Mouse (Mus musculus) lung, postnatal 10 days (tissue): ENCODE measurements at regions not wholly inside any gene's neighbourhood (a gene's known extent, or its start where the extent isn't known, plus 50 kb on each side); places are given as distances from the start of the nearest gene placed in this dataset.

Experiments
- DNase-seq: peaks from one replicate; pipeline ENCODE4 v3.0.0; 2021

GRCm38 (mm10) chr1:169602122-169602521, 53.2 kb upstream of the Rgs5 start:
- peak; percentile 9 for DNase-seq

GRCm38 (mm10) chr1:169594470-169594869, 60.8 kb upstream of the Rgs5 start:
- no peak for DNase-seq

DNA sequence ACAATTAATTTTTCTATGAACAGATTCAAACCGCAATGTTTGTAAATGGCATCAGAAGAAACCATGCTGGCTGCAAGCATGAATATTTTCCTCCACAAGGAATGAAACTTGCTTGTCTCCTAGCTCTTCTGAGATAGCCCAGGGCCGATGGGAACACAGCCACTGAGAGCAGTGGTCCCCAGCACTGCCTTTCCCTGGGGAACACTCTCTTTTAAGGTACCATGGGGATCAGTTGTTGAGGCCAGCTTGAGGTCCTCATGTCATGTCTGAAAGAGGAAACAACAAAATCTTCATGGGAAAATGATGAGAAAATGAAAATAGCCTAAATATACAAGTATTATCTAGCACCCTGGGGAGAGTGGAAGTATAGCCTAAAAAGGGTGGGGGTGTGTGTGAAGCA, 55.1 kb upstream of the Nuf2 start:
- DNase-seq: no peak

DNA sequence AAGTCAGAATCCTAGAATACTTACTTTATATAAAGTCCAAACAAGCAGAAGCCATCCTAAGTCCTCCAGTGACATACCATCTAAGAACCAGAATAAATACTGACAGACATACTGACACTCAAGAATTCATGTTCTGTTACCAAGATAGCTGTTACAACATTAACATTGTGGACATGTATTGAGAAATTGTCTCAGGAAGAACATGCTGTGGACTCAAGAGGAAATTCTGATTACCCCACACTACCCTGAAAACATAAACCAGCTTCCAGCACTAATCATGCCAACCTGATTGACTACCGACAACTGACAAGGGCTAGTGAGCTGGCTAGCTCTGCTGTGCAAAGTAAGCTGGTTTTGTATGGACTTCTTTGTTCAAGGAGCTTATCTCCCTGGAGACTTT, 51.1 kb upstream of the Nuf2 start:
- DNase-seq: no peak
